Mouse (Mus musculus) stomach, embryonic 14.5 days (tissue): ENCODE results near the gene Cped1. TPM values are rescaled to one million over a fixed set of nuclear protein-coding genes. Genes with fewer than 3 reads are reported as not detected.
A peak's percentile ranks its signal among the peaks of the same experiment; 100 is the strongest.

Experiments
- ATAC-seq: fragments of 200-750 bp; cut with Nextera tagmentation; 2 replicates; pipeline ENCODE4 v1.8.0; 2017; ENCODE audit warnings: low read depth, moderate TSS enrichment; ENCODE audit not compliant: insufficient number of reproducible peaks, insufficient read depth, low FRiP score
- H3K27ac ChIP-seq: fragments of 300-500 bp; sonication (generic); 2 replicates; pipeline ENCODE4 v1.5.1; 2014; ENCODE audit warnings: mild to moderate bottlenecking, low read length, moderate library complexity, mixed read lengths
- H3K27me3 ChIP-seq: fragments of 300-500 bp; sonication (generic); 2 replicates; pipeline ENCODE4 v1.6.1; 2014; ENCODE audit warnings: low read length, control low read depth, mixed read lengths; ENCODE audit not compliant: control insufficient read depth, insufficient read depth
- H3K36me3 ChIP-seq: fragments of 300-500 bp; sonication (generic); 2 replicates; pipeline ENCODE4 v1.6.1; 2014; ENCODE audit warnings: mild to moderate bottlenecking, control low read depth, low read length, moderate library complexity, mixed read lengths; ENCODE audit not compliant: control insufficient read depth, insufficient read depth
- H3K4me1 ChIP-seq: fragments of 300-500 bp; sonication (generic); 2 replicates; pipeline ENCODE4 v1.6.1; 2014; ENCODE audit warnings: low read length, control low read depth, mixed read lengths; ENCODE audit not compliant: control insufficient read depth, insufficient read depth
- H3K4me2 ChIP-seq: fragments of 300-500 bp; sonication (generic); replicated peaks from 2 replicates; pipeline ENCODE4 v1.6.1; 2014; ENCODE audit warnings: low read depth, low read length, control low read depth
- H3K4me3 ChIP-seq: fragments of 300-500 bp; sonication (generic); 2 replicates; pipeline ENCODE4 v1.5.1; 2014; ENCODE audit warnings: low read depth, low read length, control low read depth
- H3K9ac ChIP-seq: fragments of 300-500 bp; sonication (generic); replicated peaks from 2 replicates; pipeline ENCODE4 v1.6.1; 2014; ENCODE audit warnings: low read depth, mild to moderate bottlenecking, control low read depth, low read length, moderate library complexity, mixed read lengths
- H3K9me3 ChIP-seq: fragments of 300-500 bp; sonication (generic); 2 replicates; pipeline ENCODE4 v1.6.1; 2016; ENCODE audit warnings: low read depth, low read length, control low read depth; ENCODE audit not compliant: control insufficient read depth
- WGBS: fragments of 180-500 bp; shearing (Covaris S2); extraction: QIAGEN DNeasy Blood & Tissue Kit; methylation state at CpG from one replicate; pipeline ENCODE4 v1.1.7; 2014; 5-methylcytosine and 5-hydroxymethylcytosine counted together
- polyA plus RNA-seq: library from polyadenylated mRNA; unstranded; fragments of >200 nt; fragmentation: Nextera tagmentation; extraction: Ambion mirVana; gene quantifications from 2 replicates; pipeline ENCODE4 v1.2.1, GENCODE M21; 2014

Gene Cped1
- polyA plus RNA-seq, 1 experiment from 2014 or later = 47.2 TPM

DNA sequence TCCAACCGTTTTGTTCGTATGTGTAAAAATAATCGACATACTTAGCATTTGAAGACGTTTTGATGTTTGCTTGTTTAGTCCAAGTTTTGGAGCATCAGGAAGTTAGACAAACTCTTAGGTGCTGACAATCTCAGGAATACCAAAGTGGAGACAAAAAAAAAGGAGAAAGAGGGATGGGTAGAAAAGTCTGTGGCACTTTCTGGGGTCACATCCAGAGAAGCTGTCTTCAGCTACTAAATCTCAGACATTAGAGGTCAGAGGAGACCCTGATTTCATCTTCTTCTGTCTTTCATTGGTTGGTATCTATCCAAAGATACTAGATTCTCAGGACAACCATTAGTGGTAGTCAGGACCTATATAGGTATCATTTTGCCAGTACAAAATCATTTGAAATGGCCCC, 5.4 kb downstream of the Cped1 start:
- H3K27ac ChIP-seq = no peak overlapping the region
- ATAC-seq = no peak
- H3K36me3 ChIP-seq = no peaks in the 10 kb centered on the region
- H3K4me3 ChIP-seq = no peak overlapping the region
- no peaks in the 10 kb centered on the region for H3K9me3 ChIP-seq
- H3K27me3 ChIP-seq = no peaks in the 10 kb centered on the region
- no peak overlapping the region for H3K9ac ChIP-seq
- H3K4me2 ChIP-seq = peak overlapping the region; percentile 5; the same call in 1 of the 2 replicates
- 59% methylated on average over 4 of the region's 4 CpGs for WGBS
- H3K4me1 ChIP-seq = no peaks in the 10 kb centered on the region; the same call in 1 of the 2 replicates

DNA sequence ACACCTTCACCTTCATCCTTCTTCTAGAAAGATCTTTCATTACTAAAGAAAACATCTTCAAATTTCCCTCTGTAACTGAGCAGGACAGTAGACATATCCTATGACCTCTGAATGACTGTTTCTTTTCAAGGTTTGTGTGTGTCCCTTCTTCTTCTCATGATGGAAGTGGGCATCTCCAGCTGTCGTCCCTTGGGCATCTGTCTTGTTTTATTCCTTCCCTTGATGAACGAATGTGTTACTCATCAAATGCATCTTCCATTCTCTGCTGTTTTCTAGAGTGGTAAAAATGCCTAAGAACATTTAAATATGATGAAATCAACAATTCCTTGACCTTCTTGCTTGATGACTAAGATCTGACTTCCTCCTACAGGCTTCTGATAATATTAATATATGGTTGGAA, 7.4 kb downstream of the Cped1 start:
- WGBS = 83% methylated on average over 2 of the region's 2 CpGs

DNA sequence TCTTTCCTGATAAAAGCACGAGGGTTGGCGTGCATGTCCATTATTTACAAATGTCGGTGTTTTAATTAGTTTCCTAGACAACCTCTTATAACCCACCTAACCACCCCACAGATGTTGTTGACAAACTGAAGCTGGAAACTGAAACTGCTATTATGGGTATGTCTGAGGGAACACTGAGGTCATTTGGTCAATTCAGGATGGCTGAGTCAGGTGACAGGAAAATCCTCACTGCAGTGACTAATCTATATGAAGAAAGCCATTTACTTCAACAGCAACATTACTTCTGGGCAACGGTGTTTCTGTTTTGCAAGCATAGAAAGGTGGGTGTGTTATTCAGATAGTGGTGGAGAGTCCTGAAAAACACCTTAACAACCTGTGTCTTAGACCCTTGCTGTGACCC, 12.4 kb downstream of the Cped1 start:
- Histone ChIP-seq H3K4me2 (no peak overlapping the region), H3K9me3 (no peaks in the 10 kb centered on the region), H3K9ac (no peak overlapping the region), H3K36me3 (no peaks in the 10 kb centered on the region), H3K27me3 (no peaks in the 10 kb centered on the region), H3K4me1 (peaks cover 23% of the 10 kb centered on the region), H3K27ac (peak overlapping the region; percentile 84; the same call in 1 of the 2 replicates), H3K4me3 (no peak overlapping the region)
- ATAC-seq = no peak
- WGBS = 38% methylated on average over 4 of the region's 4 CpGs

More for the DNA sequence above, 7.4 kb downstream of the Cped1 start:
- H3K27me3 ChIP-seq = no peaks in the 10 kb centered on the region
- H3K4me3 ChIP-seq = no peak overlapping the region
- H3K9me3 ChIP-seq = no peaks in the 10 kb centered on the region
- no peak for ATAC-seq
- no peak overlapping the region for H3K27ac ChIP-seq
- H3K9ac ChIP-seq = no peak overlapping the region
- peaks cover 1% of the 10 kb centered on the region; the same call in 1 of the 2 replicates for H3K4me1 ChIP-seq
- no peak overlapping the region for H3K4me2 ChIP-seq
- H3K36me3 ChIP-seq = no peaks in the 10 kb centered on the region

DNA sequence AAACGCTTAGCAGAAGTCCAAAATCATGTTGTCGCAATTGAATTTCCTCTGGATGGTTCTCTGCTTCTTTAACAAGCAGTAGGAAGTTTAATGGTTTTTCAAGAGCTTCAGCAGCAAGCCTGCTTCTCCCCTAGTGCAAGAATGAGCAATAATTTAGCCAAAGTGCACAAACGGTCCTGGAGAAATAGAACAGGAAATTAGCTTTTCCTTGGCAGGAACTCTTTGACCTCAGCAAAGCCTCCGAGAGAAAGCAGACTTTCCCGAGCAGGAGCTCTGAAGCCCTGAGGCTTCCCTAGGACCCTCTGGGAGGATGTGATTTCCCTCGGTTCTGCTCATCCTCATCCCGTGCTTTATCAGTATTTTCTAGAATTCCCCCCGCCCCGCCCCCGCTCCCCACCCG, 13.3 kb downstream of the Cped1 start:
- Histone ChIP-seq H3K4me1 (peaks cover 28% of the 10 kb centered on the region), H3K36me3 (no peaks in the 10 kb centered on the region), H3K4me3 (no peak overlapping the region), H3K27ac (peak overlapping the region; percentile 84), H3K4me2 (peak overlapping the region; percentile 15), H3K27me3 (no peaks in the 10 kb centered on the region), H3K9me3 (no peaks in the 10 kb centered on the region), H3K9ac (no peak overlapping the region)
- ATAC-seq = no peak
- 19% methylated on average over 11 of the region's 11 CpGs for WGBS

GRCm38 (mm10) chr6:22000086-22000485, 14.4 kb downstream of the Cped1 start:
- Histone ChIP-seq H3K4me2 (no peak overlapping the region), H3K9ac (no peak overlapping the region), H3K27ac (no peak overlapping the region)

DNA sequence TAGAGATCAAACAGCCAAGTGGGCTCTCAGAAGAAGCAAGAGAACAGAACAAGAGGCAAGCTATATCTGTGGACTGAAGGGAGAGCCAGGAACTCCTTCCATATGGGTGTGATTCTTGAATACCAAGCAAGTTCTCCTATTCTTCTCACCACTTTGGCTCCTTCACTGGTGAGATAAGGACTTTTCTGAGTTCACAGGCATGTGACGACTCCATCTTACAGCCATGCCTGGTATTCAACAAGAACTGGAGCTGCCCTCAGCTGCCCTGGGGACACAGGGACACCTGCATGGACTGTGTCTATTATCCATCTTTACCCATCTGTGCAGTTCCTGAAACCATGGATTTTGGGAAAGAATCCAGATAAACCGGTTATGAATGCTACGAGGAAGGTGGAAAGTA, 15.2 kb downstream of the Cped1 start:
- Histone ChIP-seq H3K27me3 (no peaks in the 10 kb centered on the region), H3K36me3 (no peaks in the 10 kb centered on the region), H3K4me2 (no peak overlapping the region), H3K9ac (no peak overlapping the region), H3K4me1 (peaks cover 32% of the 10 kb centered on the region), H3K4me3 (no peak overlapping the region), H3K27ac (no peak overlapping the region), H3K9me3 (no peaks in the 10 kb centered on the region)
- ATAC-seq = no peak
- 77% methylated on average over 3 of the region's 3 CpGs for WGBS

More at GRCm38 (mm10) chr6:22000086-22000485, 14.4 kb downstream of the Cped1 start:
- no peaks in the 10 kb centered on the region for H3K27me3 ChIP-seq
- no peak overlapping the region for H3K4me3 ChIP-seq
- 29% methylated on average over 6 of the region's 6 CpGs for WGBS
- H3K4me1 ChIP-seq = peaks cover 32% of the 10 kb centered on the region
- no peaks in the 10 kb centered on the region for H3K9me3 ChIP-seq
- ATAC-seq = no peak
- H3K36me3 ChIP-seq = no peaks in the 10 kb centered on the region

DNA sequence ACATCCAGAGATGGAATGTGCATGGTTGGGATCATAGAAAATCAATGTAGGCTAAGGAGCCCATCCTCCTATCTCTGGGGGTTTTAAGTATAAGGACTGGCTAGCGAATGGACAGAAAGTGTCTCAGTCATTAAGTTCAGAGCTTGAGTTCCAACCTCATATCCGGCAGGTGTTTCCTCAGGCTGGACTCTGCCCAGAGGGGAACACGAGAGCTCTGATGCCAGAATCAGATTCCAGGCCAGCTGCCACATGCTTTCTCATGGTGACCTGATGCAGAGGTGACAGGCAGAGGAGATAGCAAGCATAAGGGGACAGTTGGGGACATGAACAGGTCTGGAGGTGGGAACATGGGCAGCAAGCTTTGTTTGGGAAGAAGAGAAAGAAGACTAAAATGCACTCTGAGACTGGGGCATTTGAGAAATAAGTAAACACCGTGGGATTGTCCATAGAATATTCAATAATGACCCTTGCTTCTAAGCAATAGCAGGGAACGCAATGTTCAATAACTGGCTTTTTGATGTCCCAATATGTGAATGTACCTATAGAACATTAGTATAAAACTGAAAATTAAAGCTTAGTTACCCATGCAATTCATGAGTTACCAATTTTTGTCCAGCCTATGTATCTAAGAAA, 15.7 kb downstream of the Cped1 start:
- Histone ChIP-seq H3K4me2 (no peak overlapping the region), H3K9ac (no peak overlapping the region), H3K9me3 (no peaks in the 10 kb centered on the region), H3K36me3 (no peaks in the 10 kb centered on the region), H3K27me3 (no peaks in the 10 kb centered on the region), H3K27ac (no peak overlapping the region), H3K4me1 (peaks cover 32% of the 10 kb centered on the region), H3K4me3 (no peak overlapping the region)
- no peak for ATAC-seq
- WGBS = 84% methylated on average over 5 of the region's 5 CpGs

GRCm38 (mm10) chr6:22002521-22003199, 16.9 kb downstream of the Cped1 start:
- Histone ChIP-seq H3K27ac (peak overlapping the region; percentile 88), H3K36me3 (no peaks in the 10 kb centered on the region), H3K27me3 (no peaks in the 10 kb centered on the region), H3K4me1 (peaks cover 32% of the 10 kb centered on the region), H3K9me3 (no peaks in the 10 kb centered on the region), H3K4me2 (peak overlapping the region; percentile 26), H3K4me3 (no peak overlapping the region), H3K9ac (no peak overlapping the region)
- ATAC-seq = peak; percentile 38; the same call in 1 of the 2 replicates
- WGBS = 50% methylated on average over 17 of the region's 17 CpGs
